Mouse (Mus musculus): Measurements from ENCODE around the gene Egfl6.

DNA sequence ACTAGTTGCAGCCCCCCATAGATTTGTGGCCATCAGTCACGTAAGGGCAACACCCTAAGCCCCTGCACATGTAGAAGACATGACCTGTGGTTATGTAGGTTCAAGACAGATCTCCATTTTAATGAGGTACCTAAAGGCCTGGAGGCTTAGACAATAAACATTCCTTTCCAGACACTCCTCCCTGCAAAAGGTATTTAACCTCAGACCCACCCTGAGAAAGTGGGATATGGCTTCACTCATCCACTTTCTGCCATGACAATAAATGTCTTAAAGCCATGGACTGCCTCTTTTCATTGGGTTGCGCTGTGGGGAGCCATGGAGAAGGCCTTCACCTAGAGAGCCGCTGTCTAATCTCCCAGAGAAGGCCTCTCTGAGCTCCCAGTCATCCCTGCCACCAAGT, 57.4 kb downstream of the Egfl6 start:
- no peak for TF ChIP-seq E2F4 (IDR thresholded peaks at IDR 0.05; ENCODE audit: insufficient read depth)
- TF ChIP-seq TCF12 (IDR thresholded peaks at IDR 0.05; ENCODE audit: insufficient read depth, poor library complexity, severe bottlenecking): no peak
- TF ChIP-seq POLR2A (IDR thresholded peaks at IDR 0.05; ENCODE audit: insufficient read length, low read depth): no peak
- TF ChIP-seq POLR2AphosphoS2 (IDR thresholded peaks at IDR 0.05; ENCODE audit: insufficient read length, low read depth): no peak
- TF ChIP-seq MAX (IDR thresholded peaks at IDR 0.05; ENCODE audit: low read depth): no peak
- no peak for TF ChIP-seq MYOG (IDR thresholded peaks at IDR 0.05; ENCODE audit: control insufficient read depth in 1 of 3, insufficient read depth in 1 of 3, insufficient read length in 2 of 3, low read depth in 2 of 3)
- TF ChIP-seq USF1 (IDR thresholded peaks at IDR 0.05; ENCODE audit: low read depth): no peak
- no peak for TF ChIP-seq CEBPB (IDR thresholded peaks at IDR 0.05; ENCODE audit: insufficient read depth, poor library complexity, severe bottlenecking)
- TF ChIP-seq REST (IDR thresholded peaks at IDR 0.05; ENCODE audit: insufficient read depth, insufficient read length): no peak
- TF ChIP-seq SRF (IDR thresholded peaks at IDR 0.05; ENCODE audit: control insufficient read depth, insufficient read length, low read depth): no peak
- TF ChIP-seq MYOD1 (IDR thresholded peaks at IDR 0.05; ENCODE audit: control insufficient read depth in 1 of 3, insufficient read length in 2 of 3, low read depth in 2 of 3): no peak
- TF ChIP-seq TCF3 (IDR thresholded peaks at IDR 0.05; ENCODE audit: insufficient read length, low read depth): no peak

Measured in myocyte (in vitro differentiated cells).